ENCODE assay signal across 8 mouse cellular contexts in genomic region chr4:78211529-78212494, GRCm38 (mm10). TPM values are rescaled to one million over a fixed set of nuclear protein-coding genes. Genes with fewer than 3 reads are reported as not detected.
DNase-seq lines count a peak whose midpoint lies in the region; ATAC-seq and TF ChIP-seq lines count a peak whose summit lies in the region.

Gene Ptprd (minus strand): TSS chr4:78211961.

- ATAC-seq in forebrain, postnatal 0 days: peak; percentile 90
- peak; percentile 93 for ATAC-seq in kidney, embryonic 16.5 days (ENCODE audit: low FRiP score, low TSS enrichment)
- no peak for ATAC-seq in erythroid progenitor cell, adult 5-6 weeks (replicated peaks; ENCODE audit: low FRiP score, poor library complexity, severe bottlenecking)

- no peaks in the 10 kb centered on the region for H3K9me3 ChIP-seq in forebrain, postnatal 0 days (ENCODE audit: low read length)
- H3K9me3 ChIP-seq in kidney, embryonic 16.5 days (ENCODE audit: low read length): no peaks in the 10 kb centered on the region

- H3K36me3 ChIP-seq in forebrain, postnatal 0 days (ENCODE audit: insufficient read depth): no peaks in the 10 kb centered on the region
- H3K36me3 ChIP-seq in kidney, embryonic 16.5 days (ENCODE audit: insufficient read depth, low read length): no peaks in the 10 kb centered on the region
- no peaks in the 10 kb centered on the region for H3K36me3 ChIP-seq in liver, adult 2 months (ENCODE audit: control insufficient read depth, insufficient read depth, low read length)

- H3K9ac ChIP-seq in forebrain, postnatal 0 days: peak within 1 kb of the TSS; percentile 81
- H3K9ac ChIP-seq in kidney, embryonic 16.5 days (replicated peaks; ENCODE audit: low read length): peak within 1 kb of the TSS; percentile 51
- H3K9ac ChIP-seq in liver, adult 2 months (ENCODE audit: low read depth, low read length): no peak within 1 kb of the TSS

- no peak for TF ChIP-seq CTCF in cerebellum, adult 2 months (IDR thresholded peaks at IDR 0.05; ENCODE audit: borderline replicate concordance, insufficient read depth, low read depth, low read length)
- peak; percentile 61 for TF ChIP-seq CTCF in forebrain, postnatal 0 days (IDR thresholded peaks at IDR 0.05; ENCODE audit: low read depth)
- TF ChIP-seq CTCF in liver, adult 2 months (IDR thresholded peaks at IDR 0.05; ENCODE audit: low read depth, low read length): no peak

- peak; percentile 52 for DNase-seq in layer of hippocampus, adult 11-12 months (ENCODE audit: low spot score)
- no peak for DNase-seq in layer of hippocampus, adult 9-10 months (ENCODE audit: low spot score)
- DNase-seq in cerebellum, adult 2 months: peak; percentile 56 to 65
- peak; percentile 92 for DNase-seq in forebrain, postnatal 0 days
- no peak for DNase-seq in liver, adult 2 months (ENCODE audit: extremely low read depth, low read depth, low spot score)
- peak; percentile 52 to 59 for DNase-seq in right cerebral cortex, adult 2 months (ENCODE audit: low spot score in 2 of 2)

- no peaks in the 10 kb centered on the region for H3K27me3 ChIP-seq in cerebellum, adult 2 months (ENCODE audit: control insufficient read depth, insufficient read depth, low read length)
- H3K27me3 ChIP-seq in forebrain, postnatal 0 days (ENCODE audit: insufficient read depth, low read length): no peaks in the 10 kb centered on the region
- peaks cover 28% of the 10 kb centered on the region for H3K27me3 ChIP-seq in kidney, embryonic 16.5 days (ENCODE audit: insufficient read depth, low read length)
- 0 out of 2 replicates have a peak, but pooled peaks cover 6% of the 10 kb centered on the region for H3K27me3 ChIP-seq in liver, adult 2 months (ENCODE audit: control insufficient read depth, insufficient read depth, low read length)

- WGBS in cerebellum, adult 2 months: 1% methylated on average over 66 of the region's 86 CpGs
- under 1% methylated on average over 85 of the region's 86 CpGs for WGBS in forebrain, postnatal 0 days
- 1% methylated on average over 45 of the region's 86 CpGs for WGBS in kidney, embryonic 16.5 days
- WGBS in liver, adult 2 months: 2% methylated on average over 86 of the region's 86 CpGs

- H3K79me2 ChIP-seq in liver, adult 2 months (ENCODE audit: control insufficient read depth, insufficient read depth, low read length): no peaks in the 10 kb centered on the region

- H3K4me1 ChIP-seq in cerebellum, adult 2 months (ENCODE audit: control insufficient read depth, insufficient read depth, low read length): no peaks in the 10 kb centered on the region
- no peaks in the 10 kb centered on the region for H3K4me1 ChIP-seq in forebrain, postnatal 0 days (ENCODE audit: insufficient read depth)
- H3K4me1 ChIP-seq in kidney, embryonic 16.5 days (ENCODE audit: insufficient read depth, low read length): 0 out of 2 replicates have a peak, but pooled peaks cover 2% of the 10 kb centered on the region
- H3K4me1 ChIP-seq in liver, adult 2 months (ENCODE audit: control insufficient read depth, insufficient read depth, low read length): no peaks in the 10 kb centered on the region

- peak within 1 kb of the TSS; percentile 69 for H3K4me3 ChIP-seq in cerebellum, adult 2 months (replicated peaks; ENCODE audit: insufficient read depth, low read depth, low read length)
- H3K4me3 ChIP-seq in forebrain, postnatal 0 days (ENCODE audit: low read depth, low read length): peak within 1 kb of the TSS; percentile 69
- H3K4me3 ChIP-seq in kidney, embryonic 16.5 days (ENCODE audit: low read length): peak within 1 kb of the TSS; percentile 63
- no peak within 1 kb of the TSS for H3K4me3 ChIP-seq in liver, adult 2 months (ENCODE audit: insufficient read depth, low read depth, low read length)

- no peak for TF ChIP-seq POLR2A in cerebellum, adult 2 months (IDR thresholded peaks at IDR 0.05; ENCODE audit: borderline replicate concordance, insufficient read depth, low read length)
- TF ChIP-seq POLR2A in liver, adult 2 months (IDR thresholded peaks at IDR 0.05; ENCODE audit: extremely low read depth, insufficient read depth, low read length): no peak

- peak within 1 kb of the TSS; percentile 72 for H3K4me2 ChIP-seq in forebrain, postnatal 0 days (ENCODE audit: low read depth)
- H3K4me2 ChIP-seq in kidney, embryonic 16.5 days (replicated peaks; ENCODE audit: low read depth, low read length): peak within 1 kb of the TSS; percentile 88

- H3K27ac ChIP-seq in cerebellum, adult 2 months (ENCODE audit: insufficient read depth, low read length): no peak within 1 kb of the TSS
- peak within 1 kb of the TSS; percentile 95 for H3K27ac ChIP-seq in forebrain, postnatal 0 days (ENCODE audit: low read depth, low read length)
- no peak within 1 kb of the TSS for H3K27ac ChIP-seq in kidney, embryonic 16.5 days (ENCODE audit: low read length)
- no peak within 1 kb of the TSS for H3K27ac ChIP-seq in liver, adult 2 months (replicated peaks; ENCODE audit: insufficient read depth, low read depth, low read length)

RNA-seq across cellular contexts. Expression of gene Ptprd, which starts in this region (rescaled TPM):
- 101 and 108 TPM in 2 replicates for polyA plus RNA-seq in cerebellum, adult 2 months (2012; rRNA removed)
- 120 and 132 TPM in 2 replicates for total RNA-seq in forebrain, postnatal 0 days (2014; rRNA removed)
- 42.7 and 58.3 TPM in 2 replicates for polyA plus RNA-seq in forebrain, postnatal 0 days (2015; fragmentation: Nextera tagmentation; extraction: Ambion mirVana)
- polyA plus RNA-seq in kidney, embryonic 16.5 days (2015; fragmentation: Nextera tagmentation; extraction: Ambion mirVana): 15.1 and 20.9 TPM in 2 replicates
- total RNA-seq in liver, adult 2 months (2014; rRNA removed): 117 and 127 TPM in 2 replicates
- 14.0 and 15.4 TPM in 2 replicates for polyA plus RNA-seq in liver, adult 2 months (2012; rRNA removed)
- total RNA-seq in erythroid progenitor cell, adult 5-6 weeks (2015; ENCODE audit: low replicate concordance): not detected in 2 replicates
- total RNA-seq in erythroid progenitor cell, adult 5-6 weeks (2017; ENCODE audit: low replicate concordance): 0.90 TPM in 1 of 2 replicates, not detected in the other

Comparison
In these comparisons a context has a peak if more than half of its experiments do, and no peak if none do; other contexts are left out.
1. RNA of gene Ptprd (total RNA-seq): 117 to 127 TPM in liver, adult 2 months and 120 to 132 TPM in forebrain, postnatal 0 days; 0.90 TPM in erythroid progenitor cell, adult 5-6 weeks; every median in the first group is over 10 times any median in the second.
2. DNase-seq: peak in layer of hippocampus, adult 11-12 months (single experiment), cerebellum, adult 2 months (2 of 2), forebrain, postnatal 0 days (single experiment) and right cerebral cortex, adult 2 months (2 of 2); none in layer of hippocampus, adult 9-10 months (single experiment) and liver, adult 2 months (single experiment).